Mouse (Mus musculus) brain, embryonic 14.5 days (tissue): ENCODE data around the gene 1700029I15Rik. TPM values are rescaled to one million over a fixed set of nuclear protein-coding genes. Genes with fewer than 3 reads are reported as not detected.

Experiments
- DNase-seq: peaks from one replicate; pipeline ENCODE4 v3.0.0-alpha.2; 2011; ENCODE audit warnings: low read depth
- CTCF ChIP-seq: fragments of 200-500 bp; IDR thresholded peaks from 2 replicates; pipeline ENCODE4 v1.5.1; 2012; ENCODE audit warnings: inconsistent platforms, mild to moderate bottlenecking, moderate library complexity, borderline replicate concordance; ENCODE audit not compliant: insufficient read depth, insufficient read length; ENCODE audit errors: extremely low read depth
- POLR2A ChIP-seq: fragments of 200-500 bp; IDR thresholded peaks from 2 replicates; pipeline ENCODE4 v1.6.1; 2012; ENCODE audit warnings: mild to moderate bottlenecking, inconsistent platforms, borderline replicate concordance; ENCODE audit not compliant: poor library complexity, insufficient read depth, insufficient read length, severe bottlenecking; ENCODE audit errors: extremely low read depth
- polyA plus RNA-seq: library from polyadenylated mRNA; depleted of rRNA; stranded (reverse); fragments of >200 nt; gene quantifications from 2 replicates; pipeline ENCODE4 v1.2.3, GENCODE M21; 2012

The 1700029I15Rik gene
- polyA plus RNA-seq, 1 experiment, result 3.0 TPM

DNA sequence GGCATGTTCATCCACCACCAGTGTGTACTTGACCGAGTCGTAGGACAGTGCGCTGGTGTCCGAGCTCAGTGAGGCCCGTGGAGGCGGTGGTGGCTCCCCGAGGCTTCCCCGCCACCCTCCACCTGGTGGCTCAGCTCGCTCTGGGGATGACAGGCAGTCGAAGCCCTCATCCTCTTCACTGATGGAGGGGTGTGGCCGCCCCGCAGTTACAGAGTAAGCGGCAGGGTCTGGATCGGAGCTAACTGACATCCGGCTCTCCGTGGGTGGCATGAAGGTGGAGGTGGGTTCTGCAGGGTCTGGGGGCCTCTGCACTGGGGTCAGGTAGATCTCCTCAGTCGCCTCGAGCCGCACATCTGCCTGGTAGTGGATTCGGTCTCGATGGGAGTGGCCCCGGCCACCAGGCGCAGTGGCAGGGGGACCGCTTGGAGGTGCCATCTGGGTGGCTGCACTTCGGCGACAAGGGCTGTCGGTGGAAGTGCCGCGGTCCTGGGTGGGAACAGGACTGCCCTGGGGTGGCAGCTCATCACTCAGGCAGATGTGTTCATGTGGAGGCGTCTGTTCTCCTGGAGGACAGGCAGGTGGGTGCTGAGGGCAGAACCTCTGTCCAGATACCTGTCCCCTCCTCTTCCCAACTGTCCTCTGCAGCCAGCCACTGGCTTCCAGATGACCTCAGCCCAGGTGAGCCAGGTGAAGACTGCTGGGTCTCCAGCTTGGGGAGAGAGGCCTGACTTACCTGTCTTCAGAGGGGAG, 4.7 kb downstream of the 1700029I15Rik start:
- DNase-seq, result no peak
- no peak for TF ChIP-seq POLR2A
- no peak for TF ChIP-seq CTCF

DNA sequence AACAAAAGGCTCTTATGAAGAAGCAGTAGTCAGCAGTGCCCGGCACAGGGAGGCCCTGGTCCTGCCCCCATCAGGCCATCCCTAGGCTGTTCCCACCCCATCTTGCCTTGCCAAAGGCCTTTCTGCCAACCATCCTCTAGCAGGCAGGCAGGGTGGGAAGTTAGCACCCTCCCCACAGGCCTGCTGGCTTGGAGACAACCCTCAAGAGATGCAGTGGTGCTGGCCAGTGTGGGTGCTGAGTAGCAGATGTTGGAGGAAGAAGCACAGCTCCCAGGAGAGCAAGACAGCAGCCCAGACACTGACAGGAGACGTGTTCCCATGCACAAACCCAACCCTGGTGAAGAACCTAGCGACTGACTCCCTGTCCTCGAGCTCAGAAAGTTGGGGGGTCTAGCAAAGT, 5.3 kb downstream of the 1700029I15Rik start:
- TF ChIP-seq CTCF (no peak), POLR2A (no peak)
- no peak for DNase-seq

DNA sequence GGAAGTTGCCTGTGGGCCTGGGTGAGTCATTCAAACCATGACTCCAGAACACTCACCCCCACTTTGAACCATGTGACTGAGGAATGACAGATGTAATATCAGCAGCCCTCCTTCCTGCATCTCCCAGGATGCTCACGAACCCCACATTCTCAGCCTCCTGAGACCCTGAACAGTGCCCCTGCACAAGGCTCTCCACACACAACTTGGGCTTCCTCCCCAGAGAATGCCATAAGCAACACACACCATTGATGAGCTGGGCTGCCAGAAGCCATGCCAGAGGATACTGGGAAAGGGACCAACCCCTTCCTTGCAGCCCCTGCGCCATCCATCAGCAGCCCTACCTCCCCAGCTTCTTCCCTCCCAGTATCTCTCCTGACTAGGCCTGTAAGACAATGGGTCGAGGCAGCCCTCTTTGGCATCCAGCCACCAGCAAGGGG, 5.8 kb downstream of the 1700029I15Rik start:
- peak; percentile 64 for DNase-seq
- TF ChIP-seq POLR2A, result no peak

GRCm38 (mm10) chr2:92388891-92389641, 6.7 kb downstream of the 1700029I15Rik start:
- DNase-seq, result peak; percentile 99
- peak; percentile 88 for TF ChIP-seq POLR2A
- no peak for TF ChIP-seq CTCF

DNA sequence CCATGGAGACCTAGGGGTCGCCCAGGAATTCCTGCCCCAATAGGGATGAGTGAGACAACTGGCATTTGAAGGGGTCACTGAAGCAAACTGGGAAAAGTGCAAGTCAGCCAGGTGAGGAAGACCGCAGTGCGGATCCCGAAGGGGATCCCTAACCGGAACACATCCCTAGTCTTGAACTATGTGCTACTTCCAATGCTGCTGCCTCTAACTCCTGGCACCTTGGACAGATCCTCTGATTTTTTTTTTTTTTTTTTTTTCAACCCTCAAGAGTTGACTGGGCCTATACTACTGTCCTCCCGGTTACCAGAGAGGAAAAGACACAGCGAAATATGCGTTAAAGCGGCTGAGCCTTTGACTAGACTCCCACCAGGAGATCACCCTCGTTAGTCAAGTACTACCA, 7.3 kb downstream of the 1700029I15Rik start:
- TF ChIP-seq POLR2A, result no peak
- TF ChIP-seq CTCF, result no peak
- DNase-seq, result no peak

DNA sequence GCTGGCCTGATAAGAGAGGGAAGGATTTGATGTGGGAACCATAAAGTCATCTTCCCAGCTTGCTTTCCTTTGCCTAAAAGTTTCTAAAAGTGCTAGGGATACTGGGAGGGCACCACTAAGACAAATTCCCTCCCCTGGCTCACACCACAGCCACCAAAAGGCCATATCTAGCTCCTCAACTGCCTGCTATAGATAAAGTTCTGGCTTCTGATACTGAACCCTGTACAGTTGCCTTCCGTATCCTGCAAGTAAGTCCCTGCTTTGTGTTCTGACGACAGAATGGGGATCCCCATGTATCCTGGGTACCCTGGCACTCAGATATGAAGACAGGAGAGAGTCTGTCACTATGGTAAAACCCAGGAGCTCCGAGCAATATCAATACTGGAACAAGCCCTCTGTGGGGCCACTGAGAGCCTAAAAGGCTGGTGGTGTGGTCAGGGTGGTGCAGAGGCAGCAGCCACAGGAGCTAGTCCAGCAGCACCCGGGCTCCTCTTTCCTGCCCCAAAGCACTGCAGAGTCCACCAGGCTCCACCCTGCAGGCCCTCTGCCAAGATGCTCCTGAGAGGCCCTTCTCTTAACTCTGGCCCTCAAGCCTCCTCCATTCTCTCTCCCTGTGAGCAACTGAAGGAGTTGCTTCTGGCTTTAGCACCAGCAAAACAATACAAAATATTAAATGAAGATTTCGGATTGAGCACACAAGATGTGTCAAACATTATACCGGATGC, 8.0 kb downstream of the 1700029I15Rik start:
- TF ChIP-seq CTCF (no peak), POLR2A (no peak)

DNA sequence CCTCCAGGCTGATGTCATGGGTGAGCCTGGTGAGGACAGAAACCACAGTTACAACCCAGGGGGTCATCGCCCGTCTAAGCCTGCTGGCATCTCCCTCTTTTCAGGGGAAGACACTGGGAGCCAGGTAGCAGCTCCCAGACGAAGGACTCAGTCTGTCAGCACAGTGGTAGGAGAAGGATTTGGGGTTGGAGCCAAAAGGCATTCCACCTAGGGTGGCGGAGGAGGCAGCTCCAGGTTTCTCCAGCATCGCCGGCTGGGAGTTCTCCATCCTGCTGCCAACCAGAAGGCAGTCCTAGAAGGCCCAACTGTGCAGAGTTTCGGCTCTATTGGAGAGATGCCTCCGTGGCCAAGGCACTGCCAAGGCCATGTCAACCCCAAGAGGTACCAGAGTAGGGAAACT, 8.8 kb downstream of the 1700029I15Rik start:
- no peak for TF ChIP-seq POLR2A
- TF ChIP-seq CTCF, result no peak

More for the DNA sequence above, 8.0 kb downstream of the 1700029I15Rik start:
- DNase-seq, result no peak

GRCm38 (mm10) chr2:92391703-92392317, 9.5 kb downstream of the 1700029I15Rik start:
- no peak for DNase-seq
- no peak for TF ChIP-seq POLR2A
- no peak for TF ChIP-seq CTCF

More for the DNA sequence above, 8.8 kb downstream of the 1700029I15Rik start:
- DNase-seq, result no peak

- DNase-seq, result peak; percentile 83
- TF ChIP-seq CTCF (no peak), POLR2A (no peak)
Observed at GRCm38 (mm10) chr2:92392318-92393264, 10.3 kb downstream of the 1700029I15Rik start.

GRCm38 (mm10) chr2:92395535-92395934, 13.2 kb downstream of the 1700029I15Rik start:
- TF ChIP-seq CTCF, result no peak
- TF ChIP-seq POLR2A, result no peak
- DNase-seq, result no peak
